Comparison of ENCODE assay signal across 11 mouse cellular contexts in the genomic region with DNA sequence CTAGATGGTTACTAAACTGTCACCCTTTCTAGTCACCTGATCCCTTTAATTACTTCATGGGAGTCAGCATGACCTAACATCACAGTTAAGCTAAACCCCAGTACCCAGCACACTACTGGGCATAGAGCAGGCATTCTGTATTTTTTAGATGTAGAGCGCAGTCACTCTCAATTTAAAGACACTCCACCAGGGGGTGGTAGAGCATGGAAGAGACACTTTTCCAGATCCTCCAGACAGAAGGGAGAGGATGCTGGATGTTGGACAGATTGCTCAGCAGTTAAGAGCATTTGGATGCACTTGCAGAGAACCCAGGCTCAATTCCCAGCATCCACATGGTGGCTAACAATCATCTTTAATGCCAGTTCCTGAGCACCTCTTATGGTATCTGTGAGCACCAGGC. TPM values are rescaled to one million over a fixed set of nuclear protein-coding genes. Genes with fewer than 3 reads are reported as not detected.
DNase-seq lines count a peak whose midpoint lies in the region; ATAC-seq and TF ChIP-seq lines count a peak whose summit lies in the region.
"Had no signal": no experiment of that assay in that cellular context is flagged by ENCODE, and none has a peak within 500 bp of the region (broad histone marks: within the 10 kb centered on the region; RNA-seq: fewer than 3 reads in every experiment).

No protein-coding gene starts in this region.

- WGBS in forebrain, embryonic 14.5 days: 81% methylated on average over 1 of the region's 1 CpGs
- 77% methylated on average over 1 of the region's 1 CpGs for WGBS in forebrain, embryonic 15.5 days
- 89% methylated on average over 1 of the region's 1 CpGs for WGBS in lung, postnatal 0 days

- intact Hi-C loops in heart, postnatal 25 days (cut with DNase I): loop anchor here (2.0 kb wide), 1 partner anchor 42 kb away; no protein-coding TSS in a partner anchor

- H3K9ac ChIP-seq in forebrain, embryonic 14.5 days (ENCODE audit: low read length): no peak overlapping the region
- no peak overlapping the region for H3K9ac ChIP-seq in forebrain, embryonic 15.5 days (replicated peaks)
- no peak overlapping the region for H3K9ac ChIP-seq in lung, postnatal 0 days (replicated peaks; ENCODE audit: low read depth)

- H3K4me3 ChIP-seq in forebrain, embryonic 14.5 days (ENCODE audit: low read depth, low read length): no peak overlapping the region
- H3K4me3 ChIP-seq in forebrain, embryonic 15.5 days: no peak overlapping the region
- H3K4me3 ChIP-seq in lung, postnatal 0 days (ENCODE audit: low read depth, low read length): no peak overlapping the region
- H3K4me3 ChIP-seq in layer of hippocampus, adult 2 months: no peak overlapping the region
- H3K4me3 ChIP-seq: megakaryocyte, embryonic 14.5 days had no signal

- no peak for TF ChIP-seq EP300 in lung, postnatal 0 days (IDR thresholded peaks at IDR 0.05)

- no peaks in the 10 kb centered on the region for H3K27me3 ChIP-seq in forebrain, embryonic 14.5 days (replicated peaks; ENCODE audit: control insufficient read depth, insufficient read depth, low read length)
- H3K27me3 ChIP-seq in forebrain, embryonic 15.5 days: no peaks in the 10 kb centered on the region
- H3K27me3 ChIP-seq in lung, postnatal 0 days (replicated peaks; ENCODE audit: insufficient read depth, low read length): no peaks in the 10 kb centered on the region
- H3K27me3 ChIP-seq: megakaryocyte, embryonic 14.5 days; Patski had no signal

- DNase-seq in forebrain, embryonic 14.5 days (ENCODE audit: low spot score): peak; percentile 54
- DNase-seq in lung, postnatal 0 days (ENCODE audit: low spot score): peak; percentile 30
- no peak for DNase-seq in lung, postnatal 25 days (ENCODE audit: low spot score)
- peak; percentile 46 to 56 for DNase-seq in layer of hippocampus, adult 2 months (ENCODE audit: low spot score in 2 of 2)
- DNase-seq in telencephalon, adult 2 months (ENCODE audit: low read depth, low spot score): peak; percentile 38
- no peak for DNase-seq in heart, postnatal 25 days (ENCODE audit: low spot score)
- DNase-seq in thymus, adult 18-20 months: no peak

- H3K36me3 ChIP-seq in forebrain, embryonic 14.5 days (ENCODE audit: control insufficient read depth, insufficient read depth, low read length): peaks cover 92% of the 10 kb centered on the region
- peaks cover 87% of the 10 kb centered on the region for H3K36me3 ChIP-seq in forebrain, embryonic 15.5 days
- peaks cover 39% of the 10 kb centered on the region for H3K36me3 ChIP-seq in lung, postnatal 0 days (ENCODE audit: insufficient read depth, low read length)

- H3K9me3 ChIP-seq in forebrain, embryonic 14.5 days (replicated peaks; ENCODE audit: control insufficient read depth, low read length): no peaks in the 10 kb centered on the region
- no peaks in the 10 kb centered on the region for H3K9me3 ChIP-seq in forebrain, embryonic 15.5 days
- no peaks in the 10 kb centered on the region for H3K9me3 ChIP-seq in lung, postnatal 0 days (ENCODE audit: low read length)
- H3K9me3 ChIP-seq: megakaryocyte, embryonic 14.5 days had no signal

- H3K4me1 ChIP-seq in forebrain, embryonic 14.5 days (ENCODE audit: control insufficient read depth, insufficient read depth, low read length): no peaks in the 10 kb centered on the region
- no peaks in the 10 kb centered on the region for H3K4me1 ChIP-seq in forebrain, embryonic 15.5 days
- no peaks in the 10 kb centered on the region for H3K4me1 ChIP-seq in lung, postnatal 0 days (ENCODE audit: insufficient read depth, low read depth, low read length)
- H3K4me1 ChIP-seq: megakaryocyte, embryonic 14.5 days had no signal

- no peak overlapping the region for H3K4me2 ChIP-seq in forebrain, embryonic 14.5 days (ENCODE audit: low read length)
- H3K4me2 ChIP-seq in forebrain, embryonic 15.5 days (replicated peaks): no peak overlapping the region
- no peak overlapping the region for H3K4me2 ChIP-seq in lung, postnatal 0 days (replicated peaks; ENCODE audit: low read depth, low read length)

- TF ChIP-seq CTCF in lung, postnatal 0 days (IDR thresholded peaks at IDR 0.05): peak; percentile 63
- peak; percentile 80 for TF ChIP-seq CTCF in layer of hippocampus, adult 2 months (conservative IDR thresholded peaks at IDR 0.05)

- H3K27ac ChIP-seq in forebrain, embryonic 14.5 days (ENCODE audit: low read depth, low read length): no peak overlapping the region
- H3K27ac ChIP-seq in forebrain, embryonic 15.5 days (replicated peaks): no peak overlapping the region
- no peak overlapping the region for H3K27ac ChIP-seq in lung, postnatal 0 days (ENCODE audit: low read length)
- no peak overlapping the region for H3K27ac ChIP-seq in layer of hippocampus, adult 2 months

- ATAC-seq in forebrain, embryonic 14.5 days: 0 out of 2 replicates have a peak, but pooled peaks have one; percentile 18
- ATAC-seq in forebrain, embryonic 15.5 days (replicated peaks): no peak
- no peak for ATAC-seq in lung, postnatal 0 days
- ATAC-seq: Patski had no signal

RNA-seq across cellular contexts. Expression of a gene that starts 15.4 kb away (rescaled TPM):
- 198 and 208 TPM in 2 replicates for polyA plus RNA-seq in forebrain, embryonic 14.5 days (2014; fragmentation: Nextera tagmentation; extraction: Ambion mirVana)
- 230 and 237 TPM in 2 replicates for polyA plus RNA-seq in forebrain, embryonic 15.5 days (2015; fragmentation: Nextera tagmentation; extraction: Ambion mirVana)
- polyA plus RNA-seq in lung, postnatal 0 days (2015; fragmentation: Nextera tagmentation; extraction: Ambion mirVana): 85.7 and 92.9 TPM in 2 replicates
- 100 to 1,000 TPM; 103 to 117 TPM for total RNA-seq in layer of hippocampus, adult 2 months (2021)
- total RNA-seq in heart, postnatal 25 days (2021): 10 to 100 TPM; 31.6 to 41.6 TPM

RNA-seq across cellular contexts. Expression of a gene that starts 33.0 kb away (rescaled TPM):
- polyA plus RNA-seq in forebrain, embryonic 14.5 days (2014; fragmentation: Nextera tagmentation; extraction: Ambion mirVana): 1.7 and 2.5 TPM in 2 replicates
- polyA plus RNA-seq in forebrain, embryonic 15.5 days (2015; fragmentation: Nextera tagmentation; extraction: Ambion mirVana): 1.1 and 2.1 TPM in 2 replicates
- polyA plus RNA-seq in lung, postnatal 0 days (2015; fragmentation: Nextera tagmentation; extraction: Ambion mirVana): 3.5 and 4.9 TPM in 2 replicates
- total RNA-seq in layer of hippocampus, adult 2 months (2021): 1 to 10 TPM; 1.3 to 1.7 TPM
- total RNA-seq in heart, postnatal 25 days (2021): under 1 TPM; 0.20 to 0.31 TPM
- polyA plus RNA-seq: large intestine, adult 2 months had no signal

RNA-seq across cellular contexts. Expression of a gene that starts 39.8 kb away (rescaled TPM):
- 15.2 and 19.8 TPM in 2 replicates for polyA plus RNA-seq in forebrain, embryonic 14.5 days (2014; fragmentation: Nextera tagmentation; extraction: Ambion mirVana)
- polyA plus RNA-seq in forebrain, embryonic 15.5 days (2015; fragmentation: Nextera tagmentation; extraction: Ambion mirVana): 13.5 and 14.0 TPM in 2 replicates
- polyA plus RNA-seq in lung, postnatal 0 days (2015; fragmentation: Nextera tagmentation; extraction: Ambion mirVana): 3.6 and 4.1 TPM in 2 replicates
- total RNA-seq in layer of hippocampus, adult 2 months (2021): 100 to 1,000 TPM; 119 to 121 TPM
- 1 to 10 TPM; 7.9 to 9.0 TPM for total RNA-seq in heart, postnatal 25 days (2021)

Comparison
In these comparisons a context has a peak if more than half of its experiments do, and no peak if none do; other contexts are left out.
1. DNase-seq: peak in forebrain, embryonic 14.5 days (single experiment), lung, postnatal 0 days (single experiment), layer of hippocampus, adult 2 months (2 of 2) and telencephalon, adult 2 months (single experiment); none in lung, postnatal 25 days (single experiment), heart, postnatal 25 days (single experiment) and thymus, adult 18-20 months (0 of 2).